Mouse (Mus musculus): ENCODE results near the gene Rpl13a. TPM values are rescaled to one million over a fixed set of nuclear protein-coding genes. Genes with fewer than 3 reads are reported as not detected.

The Rpl13a gene
- polyA plus RNA-seq, 2 experiments = 909 to 1,027 TPM

- no peak overlapping the region for H3K9ac ChIP-seq (replicated peaks)
- 22% methylated on average over 6 of the region's 6 CpGs for WGBS (ENCODE audit: insufficient replicate concordance)
Measured at GRCm38 (mm10) chr7:45162551-45162950, 34.0 kb upstream of the Rpl13a start.

GRCm38 (mm10) chr7:45161612-45162473 is 33.3 kb upstream of the Rpl13a start:
- Histone ChIP-seq H3K9ac (replicated peaks) (no peak overlapping the region), H3K9me3 (ENCODE audit: control insufficient read depth, low read length) (no peaks in the 10 kb centered on the region), H3K27ac (no peak overlapping the region), H3K27me3 (ENCODE audit: control insufficient read depth, insufficient read depth, low read length) (peaks cover 46% of the 10 kb centered on the region), H3K36me3 (replicated peaks; ENCODE audit: control insufficient read depth, insufficient read depth, low read depth) (no peaks in the 10 kb centered on the region), H3K4me2 (ENCODE audit: low read depth) (peak overlapping the region; percentile 67), H3K4me1 (replicated peaks; ENCODE audit: control insufficient read depth in 2 of 2, insufficient read depth in 2 of 2, low read length in 1 of 2) (peaks cover 2 to 3% of the 10 kb centered on the region in 2 experiments; a peak in 1 of 4 replicates), H3K4me3 (ENCODE audit: insufficient read depth in 1 of 2, low read depth in 2 of 2, low read length in 2 of 2) (peak overlapping the region; percentile 39)
- ATAC-seq (ENCODE audit: insufficient read depth) (peak; percentile 79), DNase-seq (ENCODE audit: low read depth in 3 of 3, low spot score in 3 of 3) (peak in 2 of 3 experiments; percentile 52 to 59)
- peak; percentile 93 for TF ChIP-seq CTCF (IDR thresholded peaks at IDR 0.05; ENCODE audit: low read depth)
- no peak for TF ChIP-seq EP300 (IDR thresholded peaks at IDR 0.05; ENCODE audit: low read depth)
- 4% methylated on average over 35 of the region's 35 CpGs for WGBS (ENCODE audit: insufficient replicate concordance)

More at GRCm38 (mm10) chr7:45162551-45162950, 34.0 kb upstream of the Rpl13a start:
- H3K4me1 ChIP-seq (replicated peaks; ENCODE audit: control insufficient read depth in 2 of 2, insufficient read depth in 2 of 2, low read length in 1 of 2) = peaks cover 2 to 3% of the 10 kb centered on the region in 2 experiments; a peak in 1 of 4 replicates
- no peak for ATAC-seq (ENCODE audit: insufficient read depth)
- H3K27me3 ChIP-seq (ENCODE audit: control insufficient read depth, insufficient read depth, low read length) = peaks cover 53% of the 10 kb centered on the region
- H3K36me3 ChIP-seq (replicated peaks; ENCODE audit: control insufficient read depth, insufficient read depth, low read depth) = no peaks in the 10 kb centered on the region
- H3K4me3 ChIP-seq (ENCODE audit: insufficient read depth in 1 of 2, low read depth in 2 of 2, low read length in 2 of 2) = no peak overlapping the region
- DNase-seq (ENCODE audit: low read depth in 3 of 3, low spot score in 3 of 3) = no peak
- no peak for TF ChIP-seq EP300 (IDR thresholded peaks at IDR 0.05; ENCODE audit: low read depth)
- TF ChIP-seq CTCF (IDR thresholded peaks at IDR 0.05; ENCODE audit: low read depth) = no peak
- no peaks in the 10 kb centered on the region for H3K9me3 ChIP-seq (ENCODE audit: control insufficient read depth, low read length)
- H3K4me2 ChIP-seq (ENCODE audit: low read depth) = peak overlapping the region; percentile 67
- no peak overlapping the region for H3K27ac ChIP-seq

- H3K9ac ChIP-seq (replicated peaks) = no peak overlapping the region
- no peak overlapping the region for H3K4me2 ChIP-seq (ENCODE audit: low read depth)
- H3K4me1 ChIP-seq (replicated peaks; ENCODE audit: control insufficient read depth in 2 of 2, insufficient read depth in 2 of 2, low read length in 1 of 2) = peaks cover 2 to 3% of the 10 kb centered on the region in 2 experiments; a peak in 1 of 4 replicates
- H3K27me3 ChIP-seq (ENCODE audit: control insufficient read depth, insufficient read depth, low read length) = peaks cover 36% of the 10 kb centered on the region
- H3K36me3 ChIP-seq (replicated peaks; ENCODE audit: control insufficient read depth, insufficient read depth, low read depth) = no peaks in the 10 kb centered on the region
- no peak overlapping the region for H3K27ac ChIP-seq
- no peak overlapping the region for H3K4me3 ChIP-seq (ENCODE audit: insufficient read depth in 1 of 2, low read depth in 2 of 2, low read length in 2 of 2)
- DNase-seq (ENCODE audit: low read depth in 3 of 3, low spot score in 3 of 3) (no peak), ATAC-seq (ENCODE audit: insufficient read depth) (no peak)
- WGBS (ENCODE audit: insufficient replicate concordance) = 71% methylated on average over 3 of the region's 3 CpGs
- H3K9me3 ChIP-seq (ENCODE audit: control insufficient read depth, low read length) = no peaks in the 10 kb centered on the region
- TF ChIP-seq EP300 (IDR thresholded peaks at IDR 0.05; ENCODE audit: low read depth) (no peak), CTCF (IDR thresholded peaks at IDR 0.05; ENCODE audit: low read depth) (no peak)
Measured at GRCm38 (mm10) chr7:45160866-45161265, 32.3 kb upstream of the Rpl13a start.

GRCm38 (mm10) chr7:45160316-45160800 is 31.8 kb upstream of the Rpl13a start:
- Histone ChIP-seq H3K9ac (replicated peaks) (no peak overlapping the region), H3K4me3 (ENCODE audit: insufficient read depth in 1 of 2, low read depth in 2 of 2, low read length in 2 of 2) (no peak overlapping the region), H3K27ac (no peak overlapping the region), H3K36me3 (replicated peaks; ENCODE audit: control insufficient read depth, insufficient read depth, low read depth) (no peaks in the 10 kb centered on the region), H3K27me3 (ENCODE audit: control insufficient read depth, insufficient read depth, low read length) (peaks cover 31% of the 10 kb centered on the region), H3K9me3 (ENCODE audit: control insufficient read depth, low read length) (no peaks in the 10 kb centered on the region), H3K4me2 (ENCODE audit: low read depth) (no peak overlapping the region), H3K4me1 (replicated peaks; ENCODE audit: control insufficient read depth in 2 of 2, insufficient read depth in 2 of 2, low read length in 1 of 2) (peaks cover 2 to 3% of the 10 kb centered on the region in 2 experiments; a peak in 1 of 4 replicates)
- no peak for DNase-seq (ENCODE audit: low read depth in 3 of 3, low spot score in 3 of 3)
- 70% methylated on average over 6 of the region's 6 CpGs for WGBS (ENCODE audit: insufficient replicate concordance)
- TF ChIP-seq CTCF (IDR thresholded peaks at IDR 0.05; ENCODE audit: low read depth) = no peak
- no peak for TF ChIP-seq EP300 (IDR thresholded peaks at IDR 0.05; ENCODE audit: low read depth)
- no peak for ATAC-seq (ENCODE audit: insufficient read depth)

- no peaks in the 10 kb centered on the region for H3K9me3 ChIP-seq (ENCODE audit: control insufficient read depth, low read length)
- H3K4me3 ChIP-seq (ENCODE audit: insufficient read depth in 1 of 2, low read depth in 2 of 2, low read length in 2 of 2) = no peak overlapping the region
- WGBS (ENCODE audit: insufficient replicate concordance) = 85% methylated on average over 6 of the region's 6 CpGs
- ATAC-seq (ENCODE audit: insufficient read depth) = no peak
- H3K27me3 ChIP-seq (ENCODE audit: control insufficient read depth, insufficient read depth, low read length) = peaks cover 17% of the 10 kb centered on the region
- no peak overlapping the region for H3K9ac ChIP-seq (replicated peaks)
- TF ChIP-seq EP300 (IDR thresholded peaks at IDR 0.05; ENCODE audit: low read depth) = no peak
- TF ChIP-seq CTCF (IDR thresholded peaks at IDR 0.05; ENCODE audit: low read depth) = no peak
- H3K27ac ChIP-seq = no peak overlapping the region
- no peaks in the 10 kb centered on the region for H3K36me3 ChIP-seq (replicated peaks; ENCODE audit: control insufficient read depth, insufficient read depth, low read depth)
- H3K4me1 ChIP-seq (replicated peaks; ENCODE audit: control insufficient read depth in 2 of 2, insufficient read depth in 2 of 2, low read length in 1 of 2) = peaks cover 3 to 5% of the 10 kb centered on the region in 2 experiments; a peak in 2 of 4 replicates
- DNase-seq (ENCODE audit: low read depth in 3 of 3, low spot score in 3 of 3) = no peak
- no peak overlapping the region for H3K4me2 ChIP-seq (ENCODE audit: low read depth)
Measured at GRCm38 (mm10) chr7:45158991-45159390, 30.4 kb upstream of the Rpl13a start.

All from liver, embryonic 14.5 days (tissue).